Mouse (Mus musculus): ENCODE results near the gene Wdr81. TPM values are rescaled to one million over a fixed set of nuclear protein-coding genes. Genes with fewer than 3 reads are reported as not detected.

Wdr81 gene
- total and polyA plus RNA-seq, 2 experiments: 14.4 to 20.3 TPM

DNA sequence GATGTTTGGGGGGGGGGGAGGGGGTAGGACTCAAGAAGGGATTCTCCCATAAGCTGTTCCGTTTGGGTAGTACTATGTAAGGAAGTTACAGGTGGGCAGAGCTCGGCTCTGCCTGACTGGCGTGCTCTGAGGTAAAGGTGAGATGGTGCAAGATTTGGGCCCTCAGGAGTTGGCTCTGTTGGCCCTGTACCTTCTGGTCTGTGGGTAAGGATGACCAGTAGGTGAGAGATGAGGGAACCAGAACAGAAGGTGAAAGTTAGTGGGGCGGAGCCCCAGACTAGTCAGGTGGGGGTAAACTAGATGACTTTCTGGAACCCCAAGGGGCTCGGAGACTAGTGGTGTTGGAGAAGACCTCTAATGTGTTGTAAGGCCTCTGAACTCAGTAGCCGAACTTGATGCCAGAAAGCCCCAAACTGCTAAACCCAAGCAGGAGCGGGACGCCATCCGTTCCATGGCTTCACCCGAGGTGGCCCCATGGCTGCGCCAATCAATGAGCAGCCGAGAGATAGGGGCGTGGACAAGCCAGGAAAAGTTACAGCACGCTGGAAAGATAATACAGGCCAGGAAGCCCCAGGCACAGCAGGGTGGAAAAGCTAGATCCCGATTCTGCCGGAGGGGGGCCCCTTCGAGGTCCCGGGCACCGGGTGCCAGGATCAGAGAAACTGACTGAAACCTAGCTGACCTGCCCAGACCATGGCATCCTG lies 13.1 kb upstream of the Wdr81 start:
- H3K27ac ChIP-seq (replicated peaks; ENCODE audit: insufficient read depth, low read depth, low read length): peak overlapping the region; percentile 84
- whole genome bisulfite sequencing: 5% methylated on average over 19 of the region's 19 CpGs

GRCm38 (mm10) chr11:75466731-75467505 lies 12.4 kb upstream of the Wdr81 start:
- Histone ChIP-seq H3K4me1 (ENCODE audit: control insufficient read depth, insufficient read depth, low read length) (peaks cover 29% of the 10 kb centered on the region), H3K36me3 (ENCODE audit: control insufficient read depth, insufficient read depth, low read length) (peaks cover 25% of the 10 kb centered on the region), H3K4me3 (ENCODE audit: insufficient read depth, low read depth, low read length) (no peak overlapping the region), H3K27ac (replicated peaks; ENCODE audit: insufficient read depth, low read depth, low read length) (no peak overlapping the region), H3K79me2 (ENCODE audit: control insufficient read depth, insufficient read depth, low read length) (peaks cover 4% of the 10 kb centered on the region; the same call in 1 of the 2 replicates), H3K27me3 (ENCODE audit: control insufficient read depth, insufficient read depth, low read length) (no peaks in the 10 kb centered on the region), H3K9ac (ENCODE audit: low read depth, low read length) (no peak overlapping the region)
- TF ChIP-seq POLR2A (IDR thresholded peaks at IDR 0.05; ENCODE audit: extremely low read depth, insufficient read depth, low read length): no peak
- TF ChIP-seq CTCF (IDR thresholded peaks at IDR 0.05; ENCODE audit: low read depth, low read length): peak; percentile 47; the same call in 1 of the 2 replicates
- 92% methylated on average over 4 of the region's 4 CpGs for WGBS
- DNase-seq (ENCODE audit: extremely low read depth, low read depth, low spot score): peak; percentile 53

More for the DNA sequence above, 13.1 kb upstream of the Wdr81 start:
- TF ChIP-seq POLR2A (IDR thresholded peaks at IDR 0.05; ENCODE audit: extremely low read depth, insufficient read depth, low read length) (peak; percentile 72; the same call in 1 of the 2 replicates), CTCF (IDR thresholded peaks at IDR 0.05; ENCODE audit: low read depth, low read length) (0 out of 2 replicates have a peak, but pooled peaks have one; percentile 10)
- DNase-seq (ENCODE audit: extremely low read depth, low read depth, low spot score): peak; percentile 89
- H3K4me3 ChIP-seq (ENCODE audit: insufficient read depth, low read depth, low read length): peak overlapping the region; percentile 74
- H3K79me2 ChIP-seq (ENCODE audit: control insufficient read depth, insufficient read depth, low read length): peaks cover 4% of the 10 kb centered on the region; the same call in 1 of the 2 replicates
- H3K27me3 ChIP-seq (ENCODE audit: control insufficient read depth, insufficient read depth, low read length): no peaks in the 10 kb centered on the region
- peaks cover 25% of the 10 kb centered on the region for H3K36me3 ChIP-seq (ENCODE audit: control insufficient read depth, insufficient read depth, low read length)
- H3K4me1 ChIP-seq (ENCODE audit: control insufficient read depth, insufficient read depth, low read length): peaks cover 33% of the 10 kb centered on the region
- peak overlapping the region; percentile 85 for H3K9ac ChIP-seq (ENCODE audit: low read depth, low read length)

DNA sequence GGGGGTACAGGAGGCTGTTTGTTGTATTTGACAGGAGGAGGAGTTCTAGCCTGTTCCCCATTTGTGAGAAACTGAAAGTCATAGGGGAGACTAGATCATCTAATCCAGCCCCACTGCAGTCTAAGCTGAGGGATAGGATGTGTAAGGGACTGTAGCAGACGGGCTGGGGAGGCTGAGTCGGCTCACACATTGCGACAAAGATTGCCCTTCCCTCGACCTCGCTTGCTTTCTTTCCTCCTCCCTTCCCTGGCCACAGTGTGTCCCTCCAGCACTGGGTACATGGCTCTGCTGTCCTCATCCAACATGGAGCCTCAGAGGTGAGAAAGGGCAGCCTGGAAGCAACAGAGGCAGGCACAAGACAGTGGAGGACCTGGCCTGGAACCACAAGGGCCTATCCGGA lies 10.5 kb upstream of the Wdr81 start:
- H3K79me2 ChIP-seq (ENCODE audit: control insufficient read depth, insufficient read depth, low read length): peaks cover 4% of the 10 kb centered on the region; the same call in 1 of the 2 replicates
- H3K27me3 ChIP-seq (ENCODE audit: control insufficient read depth, insufficient read depth, low read length): no peaks in the 10 kb centered on the region
- H3K36me3 ChIP-seq (ENCODE audit: control insufficient read depth, insufficient read depth, low read length): peaks cover 25% of the 10 kb centered on the region
- 68% methylated on average over 6 of the region's 6 CpGs for WGBS
- H3K4me3 ChIP-seq (ENCODE audit: insufficient read depth, low read depth, low read length): no peak overlapping the region
- 0 out of 2 replicates have a peak overlapping the region, but pooled peaks have one; percentile 1 for H3K9ac ChIP-seq (ENCODE audit: low read depth, low read length)
- H3K27ac ChIP-seq (replicated peaks; ENCODE audit: insufficient read depth, low read depth, low read length): peak overlapping the region; percentile 29
- H3K4me1 ChIP-seq (ENCODE audit: control insufficient read depth, insufficient read depth, low read length): peaks cover 30% of the 10 kb centered on the region
- TF ChIP-seq CTCF (IDR thresholded peaks at IDR 0.05; ENCODE audit: low read depth, low read length): no peak
- no peak for TF ChIP-seq POLR2A (IDR thresholded peaks at IDR 0.05; ENCODE audit: extremely low read depth, insufficient read depth, low read length)
- no peak for DNase-seq (ENCODE audit: extremely low read depth, low read depth, low spot score)

GRCm38 (mm10) chr11:75464417-75464816 lies 9.9 kb upstream of the Wdr81 start:
- peaks cover 25% of the 10 kb centered on the region for H3K36me3 ChIP-seq (ENCODE audit: control insufficient read depth, insufficient read depth, low read length)
- H3K27me3 ChIP-seq (ENCODE audit: control insufficient read depth, insufficient read depth, low read length): no peaks in the 10 kb centered on the region
- peak overlapping the region; percentile 29 for H3K27ac ChIP-seq (replicated peaks; ENCODE audit: insufficient read depth, low read depth, low read length)
- H3K9ac ChIP-seq (ENCODE audit: low read depth, low read length): no peak overlapping the region
- H3K79me2 ChIP-seq (ENCODE audit: control insufficient read depth, insufficient read depth, low read length): peaks cover 4% of the 10 kb centered on the region; the same call in 1 of the 2 replicates
- peaks cover 33% of the 10 kb centered on the region for H3K4me1 ChIP-seq (ENCODE audit: control insufficient read depth, insufficient read depth, low read length)
- WGBS: 46% methylated on average over 6 of the region's 6 CpGs
- TF ChIP-seq CTCF (IDR thresholded peaks at IDR 0.05; ENCODE audit: low read depth, low read length) (no peak), POLR2A (IDR thresholded peaks at IDR 0.05; ENCODE audit: extremely low read depth, insufficient read depth, low read length) (no peak)
- no peak for DNase-seq (ENCODE audit: extremely low read depth, low read depth, low spot score)
- H3K4me3 ChIP-seq (ENCODE audit: insufficient read depth, low read depth, low read length): no peak overlapping the region

GRCm38 (mm10) chr11:75463624-75464023 lies 9.1 kb upstream of the Wdr81 start:
- whole genome bisulfite sequencing: 15% methylated on average over 4 of the region's 4 CpGs
- H3K4me1 ChIP-seq (ENCODE audit: control insufficient read depth, insufficient read depth, low read length): peaks cover 34% of the 10 kb centered on the region
- H3K36me3 ChIP-seq (ENCODE audit: control insufficient read depth, insufficient read depth, low read length): peaks cover 25% of the 10 kb centered on the region
- no peaks in the 10 kb centered on the region for H3K27me3 ChIP-seq (ENCODE audit: control insufficient read depth, insufficient read depth, low read length)
- peaks cover 4% of the 10 kb centered on the region; the same call in 1 of the 2 replicates for H3K79me2 ChIP-seq (ENCODE audit: control insufficient read depth, insufficient read depth, low read length)
- H3K27ac ChIP-seq (replicated peaks; ENCODE audit: insufficient read depth, low read depth, low read length): peak overlapping the region; percentile 97
- peak overlapping the region; percentile 91 for H3K4me3 ChIP-seq (ENCODE audit: insufficient read depth, low read depth, low read length)
- peak; percentile 37 for DNase-seq (ENCODE audit: extremely low read depth, low read depth, low spot score)
- TF ChIP-seq CTCF (IDR thresholded peaks at IDR 0.05; ENCODE audit: low read depth, low read length) (no peak), POLR2A (IDR thresholded peaks at IDR 0.05; ENCODE audit: extremely low read depth, insufficient read depth, low read length) (no peak)
- H3K9ac ChIP-seq (ENCODE audit: low read depth, low read length): peak overlapping the region; percentile 73

Data from liver, adult 2 months (tissue).